Mouse (Mus musculus) hindbrain, embryonic 14.5 days (tissue): Measurements from ENCODE around the gene Orai1. TPM values are rescaled to one million over a fixed set of nuclear protein-coding genes. Genes with fewer than 3 reads are reported as not detected.

ENCODE experiments used
- ATAC-seq: fragments of 200-750 bp; cut with Nextera tagmentation; 2 replicates; pipeline ENCODE4 v1.8.0; 2017; ENCODE audit warnings: moderate number of reproducible peaks, mild to moderate bottlenecking, moderate TSS enrichment, moderate library complexity; ENCODE audit not compliant: low FRiP score
- DNase-seq: peaks from one replicate; pipeline ENCODE4 v3.0.0-alpha.2; 2015; ENCODE audit warnings: low spot score
- H3K27ac ChIP-seq: fragments of 300-500 bp; sonication (generic); 2 replicates; pipeline ENCODE4 v1.5.1; 2014; ENCODE audit warnings: mild to moderate bottlenecking, moderate library complexity
- H3K27me3 ChIP-seq: fragments of 300-500 bp; sonication (generic); 2 replicates; pipeline ENCODE4 v1.6.1; 2014; ENCODE audit warnings: mild to moderate bottlenecking, low read length, mixed read lengths; ENCODE audit not compliant: control insufficient read depth, insufficient read depth
- H3K36me3 ChIP-seq: fragments of 300-500 bp; sonication (generic); replicated peaks from 2 replicates; pipeline ENCODE4 v1.6.1; 2014; ENCODE audit not compliant: control insufficient read depth, insufficient read depth
- H3K4me1 ChIP-seq: fragments of 300-500 bp; sonication (generic); replicated peaks from 2 replicates; pipeline ENCODE4 v1.6.1; 2014; ENCODE audit warnings: antibody characterized with exemption, low read length, mixed read lengths; ENCODE audit not compliant: control insufficient read depth, insufficient read depth
- H3K4me2 ChIP-seq: fragments of 300-500 bp; sonication (generic); replicated peaks from 2 replicates; pipeline ENCODE4 v1.6.1; 2014; ENCODE audit warnings: mild to moderate bottlenecking, moderate library complexity
- H3K4me3 ChIP-seq: fragments of 300-500 bp; sonication (generic); replicated peaks from 2 replicates; pipeline ENCODE4 v1.5.1; 2014; ENCODE audit warnings: mild to moderate bottlenecking, low read length
- H3K9ac ChIP-seq: fragments of 300-500 bp; sonication (generic); 2 replicates; pipeline ENCODE4 v1.6.1; 2014
- H3K9me3 ChIP-seq: fragments of 300-500 bp; sonication (generic); 2 replicates; pipeline ENCODE4 v1.6.1; 2016; ENCODE audit warnings: low read length; ENCODE audit not compliant: control insufficient read depth
- WGBS: fragments of 180-500 bp; shearing (Covaris S2); extraction: QIAGEN DNeasy Blood & Tissue Kit; methylation state at CpG from one replicate; pipeline ENCODE4 v1.1.7; 2014; 5-methylcytosine and 5-hydroxymethylcytosine counted together
- polyA plus RNA-seq: library from polyadenylated mRNA; unstranded; fragments of >200 nt; fragmentation: Nextera tagmentation; extraction: Ambion mirVana; gene quantifications from 2 replicates; pipeline ENCODE4 v1.2.1, GENCODE M21; 2014

The Orai1 gene
- polyA plus RNA-seq, 1 experiment from 2014 or later = 18.0 TPM

- H3K9me3 ChIP-seq = no peaks in the 10 kb centered on the region
- H3K27me3 ChIP-seq = no peaks in the 10 kb centered on the region
- H3K4me2 ChIP-seq = no peak overlapping the region
- H3K4me3 ChIP-seq = no peak overlapping the region
- no peaks in the 10 kb centered on the region for H3K36me3 ChIP-seq
- no peak for ATAC-seq
- H3K27ac ChIP-seq = no peak overlapping the region
- WGBS = 89% methylated on average over 6 of the region's 6 CpGs
- DNase-seq = no peak
- H3K4me1 ChIP-seq = peaks cover 5% of the 10 kb centered on the region; the same call in 1 of the 2 replicates
- no peak overlapping the region for H3K9ac ChIP-seq
Observed at GRCm38 (mm10) chr5:123010806-123011205, 4.1 kb upstream of the Orai1 start.

DNA sequence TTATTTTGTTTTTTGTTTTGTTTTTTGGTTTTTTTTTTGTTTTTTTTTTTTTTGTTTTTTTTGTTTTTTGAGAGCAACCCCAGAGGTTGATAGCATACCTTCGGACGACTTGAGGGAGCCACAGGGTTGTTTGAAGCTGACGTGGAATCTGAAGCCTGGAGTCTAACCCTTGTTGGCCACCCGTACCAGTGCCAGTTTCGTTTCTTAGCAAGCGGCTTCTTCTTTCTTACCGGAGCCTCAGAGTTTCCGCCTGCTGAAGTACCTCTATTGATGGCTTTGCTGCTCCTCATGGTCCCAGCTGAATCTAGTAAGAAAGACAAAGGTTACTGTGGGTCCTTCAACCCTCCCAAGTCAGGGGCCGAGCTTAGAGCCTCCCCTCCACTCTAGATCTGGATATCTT is 3.2 kb upstream of the Orai1 start:
- 96% methylated on average over 9 of the region's 9 CpGs for WGBS
- Histone ChIP-seq H3K4me3 (no peak overlapping the region), H3K27me3 (no peaks in the 10 kb centered on the region), H3K9me3 (no peaks in the 10 kb centered on the region), H3K27ac (no peak overlapping the region), H3K36me3 (no peaks in the 10 kb centered on the region), H3K4me1 (peaks cover 13% of the 10 kb centered on the region; the same call in 1 of the 2 replicates), H3K9ac (no peak overlapping the region), H3K4me2 (no peak overlapping the region)
- no peak for DNase-seq
- ATAC-seq = no peak

- H3K4me2 ChIP-seq = no peak overlapping the region
- H3K9me3 ChIP-seq = no peaks in the 10 kb centered on the region
- no peaks in the 10 kb centered on the region for H3K36me3 ChIP-seq
- no peaks in the 10 kb centered on the region for H3K27me3 ChIP-seq
- WGBS = 61% methylated on average over 9 of the region's 9 CpGs
- H3K4me1 ChIP-seq = peaks cover 20% of the 10 kb centered on the region
- no peak overlapping the region for H3K9ac ChIP-seq
- DNase-seq (peak; percentile 74), ATAC-seq (no peak)
- H3K27ac ChIP-seq = no peak overlapping the region
- no peak overlapping the region for H3K4me3 ChIP-seq
Observed at GRCm38 (mm10) chr5:123013599-123014315, 1.1 kb upstream of the Orai1 start.

GRCm38 (mm10) chr5:123015915-123016314 is 1.0 kb downstream of the Orai1 start:
- Histone ChIP-seq H3K36me3 (no peaks in the 10 kb centered on the region), H3K27me3 (no peaks in the 10 kb centered on the region), H3K4me2 (peak overlapping the region; percentile 53), H3K27ac (peak overlapping the region; percentile 85; the same call in 1 of the 2 replicates), H3K9me3 (no peaks in the 10 kb centered on the region), H3K4me3 (peak overlapping the region; percentile 72), H3K9ac (peak overlapping the region; percentile 81), H3K4me1 (peaks cover 26% of the 10 kb centered on the region)
- no peak for ATAC-seq
- WGBS = 22% methylated on average over 8 of the region's 8 CpGs
- no peak for DNase-seq

DNA sequence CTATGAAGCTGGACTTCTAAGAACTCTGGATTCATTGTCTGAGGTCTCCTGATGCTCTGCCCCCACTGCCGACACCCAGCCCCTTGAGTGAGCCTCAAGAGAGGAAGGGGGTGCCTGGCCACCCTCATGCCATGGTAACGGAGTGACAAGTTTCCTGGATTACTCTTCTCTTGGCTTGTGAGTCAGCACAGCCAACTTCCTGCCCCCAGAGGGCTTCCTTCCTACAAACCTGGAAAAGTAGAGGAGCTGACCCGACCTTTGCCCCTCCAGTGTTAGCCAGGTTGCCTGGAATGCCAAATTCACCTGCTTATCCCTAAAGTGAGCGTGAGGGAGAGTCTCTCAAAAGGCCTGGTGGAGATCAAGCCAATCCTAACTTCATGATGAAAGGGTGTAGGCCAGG is 2.6 kb downstream of the Orai1 start:
- H3K4me1 ChIP-seq = peaks cover 26% of the 10 kb centered on the region
- 90% methylated on average over 4 of the region's 4 CpGs for WGBS
- DNase-seq (no peak), ATAC-seq (no peak)
- H3K36me3 ChIP-seq = no peaks in the 10 kb centered on the region
- no peak overlapping the region for H3K4me2 ChIP-seq
- no peaks in the 10 kb centered on the region for H3K9me3 ChIP-seq
- no peak overlapping the region for H3K9ac ChIP-seq
- no peak overlapping the region for H3K4me3 ChIP-seq
- no peak overlapping the region for H3K27ac ChIP-seq
- H3K27me3 ChIP-seq = no peaks in the 10 kb centered on the region

DNA sequence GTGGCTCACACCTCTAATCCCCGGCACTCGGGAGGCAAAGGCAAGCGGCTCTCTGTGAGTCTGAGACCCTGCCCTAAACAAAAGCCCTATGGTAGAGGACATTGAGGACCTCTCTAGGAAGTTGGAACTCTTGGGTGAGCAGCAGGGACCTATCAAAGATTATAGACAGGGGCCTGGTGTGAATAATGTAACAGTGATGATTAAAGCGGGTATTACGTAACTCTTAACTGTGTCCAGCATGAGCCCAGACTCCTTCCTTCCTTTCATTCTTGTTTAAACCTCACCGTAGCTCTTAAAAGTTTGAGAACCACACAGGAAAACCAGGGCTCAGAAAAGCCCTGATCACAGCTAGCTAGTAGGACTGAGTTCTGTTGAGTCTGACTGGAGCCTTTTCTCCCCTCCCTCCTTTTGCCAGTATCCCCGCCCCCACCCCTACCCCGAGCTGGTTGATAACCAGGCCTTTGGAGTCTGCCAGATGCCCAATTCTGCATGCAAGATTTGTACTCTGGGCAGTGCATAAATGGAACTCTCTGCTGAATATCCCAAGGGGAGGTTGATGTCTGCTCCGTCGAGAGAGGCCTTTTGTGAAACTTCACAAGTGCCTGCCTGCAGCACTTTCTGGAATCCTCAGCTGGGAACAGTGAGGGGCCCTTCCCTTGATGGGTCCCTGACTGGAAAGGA is 4.6 kb downstream of the Orai1 start:
- peak; percentile 36 for DNase-seq
- Histone ChIP-seq H3K9ac (no peak overlapping the region), H3K36me3 (no peaks in the 10 kb centered on the region), H3K27ac (peak overlapping the region; percentile 68), H3K4me2 (no peak overlapping the region), H3K4me3 (no peak overlapping the region), H3K27me3 (no peaks in the 10 kb centered on the region), H3K9me3 (no peaks in the 10 kb centered on the region), H3K4me1 (peaks cover 24% of the 10 kb centered on the region)
- 46% methylated on average over 10 of the region's 10 CpGs for WGBS
- ATAC-seq = peak; percentile 35; the same call in 1 of the 2 replicates

DNA sequence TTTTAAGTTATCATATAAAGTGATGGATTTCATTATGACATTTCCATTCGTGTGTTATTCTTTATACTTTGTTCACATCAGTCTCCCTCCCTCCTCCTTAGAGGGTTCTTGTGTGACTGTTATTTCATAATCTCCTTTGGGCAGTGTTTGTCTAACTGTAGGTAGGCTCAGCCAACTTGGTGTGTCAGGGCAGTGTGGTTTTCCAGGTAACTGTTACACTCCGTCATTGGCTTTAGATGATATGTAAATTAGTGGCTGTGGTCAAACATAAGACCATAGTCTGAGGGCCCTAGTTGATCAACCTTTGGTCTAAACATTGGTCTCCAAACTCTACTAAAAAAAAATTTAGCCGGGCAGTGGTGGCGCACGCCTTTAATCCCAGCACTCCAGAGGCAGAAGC is 5.6 kb downstream of the Orai1 start:
- WGBS = 91% methylated on average over 5 of the region's 5 CpGs
- DNase-seq = no peak
- Histone ChIP-seq H3K27ac (peak overlapping the region; percentile 68), H3K9me3 (no peaks in the 10 kb centered on the region), H3K27me3 (no peaks in the 10 kb centered on the region), H3K9ac (no peak overlapping the region), H3K4me2 (no peak overlapping the region), H3K4me3 (no peak overlapping the region), H3K36me3 (no peaks in the 10 kb centered on the region), H3K4me1 (peaks cover 23% of the 10 kb centered on the region)
- ATAC-seq = no peak

GRCm38 (mm10) chr5:123021438-123021837 is 6.6 kb downstream of the Orai1 start:
- Histone ChIP-seq H3K27ac (no peak overlapping the region), H3K9ac (no peak overlapping the region), H3K27me3 (no peaks in the 10 kb centered on the region), H3K36me3 (no peaks in the 10 kb centered on the region), H3K9me3 (no peaks in the 10 kb centered on the region), H3K4me1 (peaks cover 14% of the 10 kb centered on the region), H3K4me3 (no peak overlapping the region), H3K4me2 (no peak overlapping the region)
- 93% methylated on average over 7 of the region's 7 CpGs for WGBS
- DNase-seq (no peak), ATAC-seq (no peak)

- WGBS = 86% methylated on average over 6 of the region's 6 CpGs
- ATAC-seq = no peak
Observed at GRCm38 (mm10) chr5:123023049-123023448, 8.2 kb downstream of the Orai1 start.

More at GRCm38 (mm10) chr5:123023049-123023448, 8.2 kb downstream of the Orai1 start:
- peaks cover 13% of the 10 kb centered on the region for H3K4me1 ChIP-seq
- H3K27me3 ChIP-seq = no peaks in the 10 kb centered on the region
- H3K4me2 ChIP-seq = no peak overlapping the region
- H3K36me3 ChIP-seq = no peaks in the 10 kb centered on the region
- DNase-seq = no peak
- no peak overlapping the region for H3K4me3 ChIP-seq
- H3K9ac ChIP-seq = no peak overlapping the region
- no peak overlapping the region for H3K27ac ChIP-seq
- H3K9me3 ChIP-seq = no peaks in the 10 kb centered on the region
